Mouse (Mus musculus) liver, adult 2 months (tissue): ENCODE data around the gene Dennd6b. TPM values are rescaled to one million over a fixed set of nuclear protein-coding genes. Genes with fewer than 3 reads are reported as not detected.

Experiments
- DNase-seq: peaks from one replicate; pipeline ENCODE4 v3.0.0-alpha.2; 2011; ENCODE audit warnings: low read depth, low spot score; ENCODE audit errors: extremely low read depth
- H3K27ac ChIP-seq: fragments of 200-500 bp; replicated peaks from 2 replicates; pipeline ENCODE4 v1.5.1; 2012; ENCODE audit warnings: low read depth, mild to moderate bottlenecking, control low read depth, inconsistent platforms, low read length; ENCODE audit not compliant: insufficient read depth
- H3K27me3 ChIP-seq: fragments of 200-500 bp; 2 replicates; pipeline ENCODE4 v1.6.1; 2012; ENCODE audit warnings: mild to moderate bottlenecking, moderate library complexity, low read length, inconsistent platforms; ENCODE audit not compliant: control insufficient read depth, insufficient read depth
- H3K36me3 ChIP-seq: fragments of 200-500 bp; 2 replicates; pipeline ENCODE4 v1.6.1; 2012; ENCODE audit warnings: low read length, inconsistent platforms; ENCODE audit not compliant: control insufficient read depth, insufficient read depth
- H3K4me1 ChIP-seq: fragments of 200-500 bp; 2 replicates; pipeline ENCODE4 v1.6.1; 2011; ENCODE audit warnings: low read length; ENCODE audit not compliant: control insufficient read depth, insufficient read depth
- H3K4me3 ChIP-seq: fragments of 200-500 bp; 2 replicates; pipeline ENCODE4 v1.5.1; 2011; ENCODE audit warnings: low read depth, mild to moderate bottlenecking, control low read depth, low read length, moderate library complexity; ENCODE audit not compliant: insufficient read depth
- H3K79me2 ChIP-seq: fragments of 200-500 bp; 2 replicates; pipeline ENCODE4 v1.6.1; 2012; ENCODE audit warnings: inconsistent platforms, mild to moderate bottlenecking, low read length, moderate library complexity; ENCODE audit not compliant: control insufficient read depth, insufficient read depth
- H3K9ac ChIP-seq: fragments of 200-500 bp; 2 replicates; pipeline ENCODE4 v1.6.1; 2012; ENCODE audit warnings: low read depth, mild to moderate bottlenecking, control low read depth, inconsistent platforms, low read length
- CTCF ChIP-seq: fragments of 200-500 bp; IDR thresholded peaks from 2 replicates; pipeline ENCODE4 v1.5.1; 2011; ENCODE audit warnings: low read depth, low read length, control low read depth
- POLR2A ChIP-seq: fragments of 200-500 bp; IDR thresholded peaks from 2 replicates; pipeline ENCODE4 v1.6.1; 2011; ENCODE audit warnings: low read length, control low read depth; ENCODE audit not compliant: insufficient read depth; ENCODE audit errors: extremely low read depth
- WGBS: fragments of 180-500 bp; shearing (Covaris S2); methylation state at CpG from one replicate; pipeline ENCODE4 v1.1.7; 2018; 5-methylcytosine and 5-hydroxymethylcytosine counted together
- polyA plus RNA-seq: library from polyadenylated mRNA; depleted of rRNA; stranded (reverse); fragments of >200 nt; gene quantifications from 2 replicates; pipeline ENCODE4 v1.2.3, GENCODE M21; 2012
- total RNA-seq: library from RNA; depleted of rRNA; stranded (reverse); fragments of >200 nt; gene quantifications from 2 replicates; pipeline ENCODE4 v1.2.3, GENCODE M21; 2014

Gene Dennd6b
- total and polyA plus RNA-seq, 2 experiments, result 3.4 to 10.0 TPM

GRCm38 (mm10) chr15:89141443-89141842, 54.9 kb downstream of the Dennd6b start:
- TF ChIP-seq CTCF, result no peak
- no peak for TF ChIP-seq POLR2A
- H3K27me3 ChIP-seq, result peaks cover 8% of the 10 kb centered on the region
- 20% methylated on average over 5 of the region's 5 CpGs for WGBS
- H3K36me3 ChIP-seq, result no peaks in the 10 kb centered on the region
- H3K79me2 ChIP-seq, result no peaks in the 10 kb centered on the region
- no peak overlapping the region for H3K4me3 ChIP-seq
- no peak for DNase-seq
- H3K4me1 ChIP-seq, result no peaks in the 10 kb centered on the region
- no peak overlapping the region for H3K9ac ChIP-seq
- no peak overlapping the region for H3K27ac ChIP-seq

- Histone ChIP-seq H3K36me3 (no peaks in the 10 kb centered on the region), H3K79me2 (no peaks in the 10 kb centered on the region), H3K9ac (peak within 1 kb of the TSS; percentile 84), H3K27me3 (0 out of 2 replicates have a peak, but pooled peaks cover 2% of the 10 kb centered on the region), H3K4me3 (peak within 1 kb of the TSS; percentile 79), H3K27ac (peak within 1 kb of the TSS; percentile 59), H3K4me1 (no peaks in the 10 kb centered on the region)
- DNase-seq, result no peak
- 2% methylated on average over 21 of the region's 21 CpGs for WGBS
- TF ChIP-seq POLR2A, result no peak
- TF ChIP-seq CTCF, result no peak
Observed at GRCm38 (mm10) chr15:89140659-89141252, 55.5 kb downstream of the Dennd6b start, which contains the start of gene Mapk12. Mapk12 (minus strand) TSS chr15:89140703.

GRCm38 (mm10) chr15:89140048-89140658, 56.1 kb downstream of the Dennd6b start:
- H3K27ac ChIP-seq, result peak overlapping the region; percentile 59
- no peak for DNase-seq
- H3K9ac ChIP-seq, result peak overlapping the region; percentile 84

GRCm38 (mm10) chr15:89138531-89138930, 57.8 kb downstream of the Dennd6b start:
- H3K4me3 ChIP-seq, result no peak overlapping the region
- no peaks in the 10 kb centered on the region for H3K4me1 ChIP-seq
- TF ChIP-seq CTCF (no peak), POLR2A (no peak)
- H3K79me2 ChIP-seq, result no peaks in the 10 kb centered on the region
- 86% methylated on average over 6 of the region's 6 CpGs for WGBS
- no peak overlapping the region for H3K27ac ChIP-seq
- H3K9ac ChIP-seq, result no peak overlapping the region
- no peaks in the 10 kb centered on the region for H3K27me3 ChIP-seq
- DNase-seq, result no peak
- no peaks in the 10 kb centered on the region for H3K36me3 ChIP-seq

More at GRCm38 (mm10) chr15:89140048-89140658, 56.1 kb downstream of the Dennd6b start:
- H3K4me3 ChIP-seq, result peak overlapping the region; percentile 79
- H3K4me1 ChIP-seq, result no peaks in the 10 kb centered on the region
- 2% methylated on average over 52 of the region's 53 CpGs for WGBS
- H3K27me3 ChIP-seq, result no peaks in the 10 kb centered on the region
- no peaks in the 10 kb centered on the region for H3K79me2 ChIP-seq
- TF ChIP-seq POLR2A, result no peak
- TF ChIP-seq CTCF, result no peak
- H3K36me3 ChIP-seq, result no peaks in the 10 kb centered on the region

GRCm38 (mm10) chr15:89138046-89138405, 58.3 kb downstream of the Dennd6b start:
- no peaks in the 10 kb centered on the region for H3K36me3 ChIP-seq
- no peaks in the 10 kb centered on the region for H3K27me3 ChIP-seq
- DNase-seq, result no peak
- 87% methylated on average over 7 of the region's 7 CpGs for WGBS
- H3K4me1 ChIP-seq, result no peaks in the 10 kb centered on the region
- no peak for TF ChIP-seq CTCF
- TF ChIP-seq POLR2A, result no peak
- no peak overlapping the region for H3K27ac ChIP-seq
- no peaks in the 10 kb centered on the region for H3K79me2 ChIP-seq
- H3K9ac ChIP-seq, result no peak overlapping the region
- H3K4me3 ChIP-seq, result no peak overlapping the region
